Mouse (Mus musculus) thymus, postnatal 10 days (tissue): Measurements from ENCODE around the gene Bpifc.
A peak's percentile ranks its signal among the peaks of the same experiment; 100 is the strongest.

Experiments
- DNase-seq, 2 experiments: peaks; one replicate each; pipeline ENCODE4 v3.0.0; 2021; ENCODE audit warnings: low spot score in 2 of 2

The Bpifc gene

GRCm38 (mm10) chr10:85953401-85953800 is 58.3 kb downstream of the Bpifc start:
- no peak for DNase-seq

GRCm38 (mm10) chr10:85951765-85952443 is 59.8 kb downstream of the Bpifc start:
- DNase-seq = no peak

- DNase-seq = no peak
Observed at GRCm38 (mm10) chr10:85948483-85949196, 63.1 kb downstream of the Bpifc start.

- no peak for DNase-seq
Observed at GRCm38 (mm10) chr10:85936280-85936965, 75.3 kb downstream of the Bpifc start.

- DNase-seq = no peak
Observed at GRCm38 (mm10) chr10:85929962-85930361, 81.7 kb downstream of the Bpifc start.

- DNase-seq = no peak
Observed at GRCm38 (mm10) chr10:85929208-85929591, 82.5 kb downstream of the Bpifc start.

- DNase-seq = peak; percentile 53 to 72
Observed at GRCm38 (mm10) chr10:85928499-85929207, 83.0 kb downstream of the Bpifc start.

- DNase-seq = peak in 1 of 2 experiments; percentile 10
Observed at GRCm38 (mm10) chr10:85927676-85928445, 83.8 kb downstream of the Bpifc start, which contains the start of gene Ascl4. TSS of gene Ascl4 (plus strand) at chr10:85927681.

GRCm38 (mm10) chr10:85916498-85917309 is 95.0 kb downstream of the Bpifc start, which contains the start of gene Prdm4:
TSS of gene Prdm4 (minus strand) at chr10:85917142.
- DNase-seq = peak; percentile 93 to 95
